In genomic region chr10:25908027-25909012, GRCm38 (mm10) we compare ENCODE assay signal across 17 mouse cellular contexts.
A peak's percentile ranks its signal among the peaks of the same experiment; 100 is the strongest.
DNase-seq lines count a peak whose midpoint lies in the region; ATAC-seq lines count a peak whose summit lies in the region.
"Had no signal": no experiment of that assay in that cellular context is flagged by ENCODE, and none has a peak within 500 bp of the region (broad histone marks: within the 10 kb centered on the region; RNA-seq: fewer than 3 reads in every experiment).

No protein-coding gene starts in this region.

- WGBS in hindbrain, embryonic 11.5 days = 58% methylated on average over 10 of the region's 10 CpGs
- 46% methylated on average over 10 of the region's 10 CpGs for WGBS in hindbrain, embryonic 16.5 days
- 33% methylated on average over 10 of the region's 10 CpGs for WGBS in neural tube, embryonic 11.5 days
- 12% methylated on average over 10 of the region's 10 CpGs for WGBS in neural tube, embryonic 15.5 days
- WGBS in neural tube, embryonic 14.5 days = 18% methylated on average over 10 of the region's 10 CpGs

- H3K27ac ChIP-seq in hindbrain, embryonic 11.5 days (ENCODE audit: low read depth, low read length) = no peak overlapping the region
- H3K27ac ChIP-seq in hindbrain, embryonic 16.5 days (ENCODE audit: low read depth, low read length) = no peak overlapping the region
- no peak overlapping the region for H3K27ac ChIP-seq in neural tube, embryonic 11.5 days (ENCODE audit: low read depth, low read length)
- H3K27ac ChIP-seq in neural tube, embryonic 15.5 days (replicated peaks) = no peak overlapping the region
- H3K27ac ChIP-seq in neural tube, embryonic 14.5 days (ENCODE audit: low read depth, low read length) = no peak overlapping the region
- H3K27ac ChIP-seq: limb, embryonic 15.5 days had no signal

- DNase-seq in hindbrain, embryonic 11.5 days (ENCODE audit: low spot score) = no peak
- DNase-seq in neural tube, embryonic 11.5 days (ENCODE audit: low spot score) = peak; percentile 46
- peak; percentile 53 for DNase-seq in hindlimb bud, embryonic 11.5 days (ENCODE audit: extremely low spot score, low read depth, low spot score)
- no peak for DNase-seq in Muller cell, postnatal 12 days (ENCODE audit: inconsistent ontology term)
- no peak for DNase-seq in gastrocnemius, postnatal 36 days
- DNase-seq: cerebellum, adult 11 months; cerebellum, postnatal 25 days; gastrocnemius, postnatal 10 days; heart, postnatal 14 days; lung, adult 2 months; thymus, adult 2 months had no signal

- ATAC-seq in hindbrain, embryonic 11.5 days (ENCODE audit: low FRiP score) = peak; percentile 69; the same call in 1 of the 2 replicates
- no peak for ATAC-seq in hindbrain, embryonic 16.5 days
- ATAC-seq in neural tube, embryonic 11.5 days (ENCODE audit: insufficient read depth, low FRiP score, low TSS enrichment) = peak; percentile 87
- ATAC-seq in neural tube, embryonic 15.5 days (ENCODE audit: low FRiP score) = no peak
- peak; percentile 76; the same call in 1 of the 2 replicates for ATAC-seq in neural tube, embryonic 14.5 days (ENCODE audit: low read depth)

- H3K36me3 ChIP-seq in hindbrain, embryonic 11.5 days (ENCODE audit: control insufficient read depth, insufficient read depth, low read length) = no peaks in the 10 kb centered on the region
- no peaks in the 10 kb centered on the region for H3K36me3 ChIP-seq in hindbrain, embryonic 16.5 days (ENCODE audit: control insufficient read depth, insufficient read depth, low read length)
- H3K36me3 ChIP-seq in neural tube, embryonic 11.5 days (ENCODE audit: control insufficient read depth, insufficient read depth, low read length) = no peaks in the 10 kb centered on the region
- H3K36me3 ChIP-seq in neural tube, embryonic 15.5 days = no peaks in the 10 kb centered on the region
- no peaks in the 10 kb centered on the region for H3K36me3 ChIP-seq in neural tube, embryonic 14.5 days (ENCODE audit: control insufficient read depth, insufficient read depth, low read length)
- H3K36me3 ChIP-seq: G1E; limb, embryonic 15.5 days had no signal

- H3K4me1 ChIP-seq in hindbrain, embryonic 11.5 days (replicated peaks; ENCODE audit: control insufficient read depth, insufficient read depth, low read length) = no peaks in the 10 kb centered on the region
- H3K4me1 ChIP-seq in hindbrain, embryonic 16.5 days (ENCODE audit: control insufficient read depth, insufficient read depth, low read depth, low read length) = no peaks in the 10 kb centered on the region
- H3K4me1 ChIP-seq in neural tube, embryonic 11.5 days (ENCODE audit: control insufficient read depth, insufficient read depth, low read length) = no peaks in the 10 kb centered on the region
- no peaks in the 10 kb centered on the region for H3K4me1 ChIP-seq in neural tube, embryonic 15.5 days
- no peaks in the 10 kb centered on the region for H3K4me1 ChIP-seq in neural tube, embryonic 14.5 days (ENCODE audit: control insufficient read depth, insufficient read depth, low read length)
- H3K4me1 ChIP-seq: limb, embryonic 15.5 days had no signal

- no peak overlapping the region for H3K4me3 ChIP-seq in hindbrain, embryonic 11.5 days (ENCODE audit: low read depth, low read length)
- H3K4me3 ChIP-seq in hindbrain, embryonic 16.5 days (ENCODE audit: low read length) = no peak overlapping the region
- H3K4me3 ChIP-seq in neural tube, embryonic 11.5 days (ENCODE audit: low read depth, low read length) = no peak overlapping the region
- H3K4me3 ChIP-seq in neural tube, embryonic 15.5 days (replicated peaks) = no peak overlapping the region
- no peak overlapping the region for H3K4me3 ChIP-seq in neural tube, embryonic 14.5 days (ENCODE audit: low read depth, low read length)
- H3K4me3 ChIP-seq: limb, embryonic 15.5 days; myocyte had no signal

- H3K9me3 ChIP-seq in hindbrain, embryonic 11.5 days (ENCODE audit: control insufficient read depth, low read length) = no peaks in the 10 kb centered on the region
- no peaks in the 10 kb centered on the region for H3K9me3 ChIP-seq in hindbrain, embryonic 16.5 days (ENCODE audit: control insufficient read depth, low read length)
- H3K9me3 ChIP-seq in neural tube, embryonic 11.5 days (ENCODE audit: control insufficient read depth, low read length) = no peaks in the 10 kb centered on the region
- no peaks in the 10 kb centered on the region for H3K9me3 ChIP-seq in neural tube, embryonic 15.5 days (replicated peaks)
- H3K9me3 ChIP-seq in neural tube, embryonic 14.5 days (ENCODE audit: control insufficient read depth, low read length) = no peaks in the 10 kb centered on the region
- H3K9me3 ChIP-seq: limb, embryonic 15.5 days had no signal

- intact Hi-C loops in gastrocnemius, postnatal 36 days (cut with DNase I) = no loop called here

- no peaks in the 10 kb centered on the region for H3K27me3 ChIP-seq in hindbrain, embryonic 11.5 days (ENCODE audit: control insufficient read depth, insufficient read depth, low read length)
- H3K27me3 ChIP-seq in hindbrain, embryonic 16.5 days (replicated peaks; ENCODE audit: control insufficient read depth, insufficient read depth, low read length) = no peaks in the 10 kb centered on the region
- H3K27me3 ChIP-seq in neural tube, embryonic 11.5 days (ENCODE audit: control insufficient read depth, insufficient read depth, low read length) = no peaks in the 10 kb centered on the region
- no peaks in the 10 kb centered on the region for H3K27me3 ChIP-seq in neural tube, embryonic 15.5 days (replicated peaks)
- no peaks in the 10 kb centered on the region for H3K27me3 ChIP-seq in neural tube, embryonic 14.5 days (ENCODE audit: control insufficient read depth, insufficient read depth, low read length)
- H3K27me3 ChIP-seq: limb, embryonic 15.5 days had no signal

- H3K4me2 ChIP-seq in hindbrain, embryonic 11.5 days (replicated peaks; ENCODE audit: low read depth, low read length) = no peak overlapping the region
- H3K4me2 ChIP-seq in hindbrain, embryonic 16.5 days (ENCODE audit: low read length) = no peak overlapping the region
- H3K4me2 ChIP-seq in neural tube, embryonic 11.5 days (ENCODE audit: low read depth) = no peak overlapping the region
- no peak overlapping the region for H3K4me2 ChIP-seq in neural tube, embryonic 15.5 days
- H3K4me2 ChIP-seq in neural tube, embryonic 14.5 days (ENCODE audit: low read depth, low read length) = no peak overlapping the region
- H3K4me2 ChIP-seq: limb, embryonic 15.5 days had no signal

- no peak overlapping the region for H3K9ac ChIP-seq in hindbrain, embryonic 11.5 days (ENCODE audit: low read depth, low read length)
- no peak overlapping the region for H3K9ac ChIP-seq in hindbrain, embryonic 16.5 days (ENCODE audit: low read depth, low read length)
- H3K9ac ChIP-seq in neural tube, embryonic 11.5 days (ENCODE audit: low read length) = no peak overlapping the region
- no peak overlapping the region for H3K9ac ChIP-seq in neural tube, embryonic 15.5 days (replicated peaks)
- H3K9ac ChIP-seq in neural tube, embryonic 14.5 days (replicated peaks; ENCODE audit: low read depth, low read length) = no peak overlapping the region
- H3K9ac ChIP-seq: limb, embryonic 15.5 days had no signal

Comparison
In these comparisons a context has a peak if more than half of its experiments do, and no peak if none do; other contexts are left out.
1. ATAC-seq: peak in hindbrain, embryonic 11.5 days (single experiment), neural tube, embryonic 11.5 days (single experiment) and neural tube, embryonic 14.5 days (single experiment); none in hindbrain, embryonic 16.5 days (single experiment) and neural tube, embryonic 15.5 days (single experiment).
2. DNase-seq: peak in neural tube, embryonic 11.5 days (single experiment) and hindlimb bud, embryonic 11.5 days (single experiment); none in hindbrain, embryonic 11.5 days (single experiment), Muller cell, postnatal 12 days (single experiment) and gastrocnemius, postnatal 36 days (0 of 2).